Mouse (Mus musculus): Measurements from ENCODE around the gene Rbm4. TPM values are rescaled to one million over a fixed set of nuclear protein-coding genes. Genes with fewer than 3 reads are reported as not detected.

The Rbm4 gene
- polyA plus RNA-seq, 1 experiment = 72.7 TPM

- peak overlapping the region; percentile 95 for H3K27ac ChIP-seq (ENCODE audit: insufficient read depth, low read length)
Observed at GRCm38 (mm10) chr19:4810309-4810708, 16.6 kb upstream of the Rbm4 start.

DNA sequence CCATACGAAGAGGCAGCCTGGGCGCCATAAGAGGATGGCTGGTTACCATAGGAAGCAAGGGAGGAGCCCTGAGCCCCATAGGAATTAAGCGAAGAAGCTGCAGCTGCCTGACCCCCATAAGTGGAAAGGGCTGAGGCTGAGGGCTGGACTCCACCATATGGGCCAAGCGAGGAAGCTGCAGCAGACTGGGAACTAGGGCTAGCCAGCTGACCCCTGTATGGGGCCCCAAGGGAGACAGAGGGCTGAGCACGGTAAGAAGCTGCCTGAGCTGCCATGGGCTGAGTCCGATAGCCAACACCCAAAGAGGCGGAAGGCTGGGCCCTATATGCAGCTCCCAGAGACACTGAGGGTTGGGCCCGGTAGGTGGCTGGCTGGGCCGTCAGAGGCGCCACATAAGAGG is 9.6 kb upstream of the Rbm4 start:
- TF ChIP-seq CTCF (IDR thresholded peaks at IDR 0.05; ENCODE audit: low read depth, low read length) = no peak
- no peak for TF ChIP-seq EP300 (IDR thresholded peaks at IDR 0.05; ENCODE audit: insufficient read depth, low read depth, low read length)
- TF ChIP-seq POLR2A (IDR thresholded peaks at IDR 0.05; ENCODE audit: insufficient read depth, low read length) = no peak
- H3K4me1 ChIP-seq (ENCODE audit: control insufficient read depth, insufficient read depth, low read length) = peaks cover 3% of the 10 kb centered on the region
- no peak overlapping the region for H3K9ac ChIP-seq (ENCODE audit: low read depth, poor library complexity, severe bottlenecking)
- H3K27me3 ChIP-seq (ENCODE audit: control insufficient read depth, insufficient read depth, low read length, poor library complexity, severe bottlenecking) = no peaks in the 10 kb centered on the region
- H3K27ac ChIP-seq (ENCODE audit: insufficient read depth, low read length) = no peak overlapping the region
- H3K9me3 ChIP-seq (replicated peaks; ENCODE audit: control insufficient read depth, insufficient read depth, low read length, poor library complexity, severe bottlenecking) = no peaks in the 10 kb centered on the region
- no peak overlapping the region for H3K4me3 ChIP-seq (ENCODE audit: low read depth, low read length)
- peaks cover 51% of the 10 kb centered on the region for H3K36me3 ChIP-seq (ENCODE audit: control insufficient read depth, insufficient read depth, low read length, poor library complexity, severe bottlenecking)

More at GRCm38 (mm10) chr19:4810309-4810708, 16.6 kb upstream of the Rbm4 start:
- no peaks in the 10 kb centered on the region for H3K9me3 ChIP-seq (replicated peaks; ENCODE audit: control insufficient read depth, insufficient read depth, low read length, poor library complexity, severe bottlenecking)
- H3K4me1 ChIP-seq (ENCODE audit: control insufficient read depth, insufficient read depth, low read length) = no peaks in the 10 kb centered on the region
- peak overlapping the region; percentile 64 for H3K9ac ChIP-seq (ENCODE audit: low read depth, poor library complexity, severe bottlenecking)
- no peaks in the 10 kb centered on the region for H3K27me3 ChIP-seq (ENCODE audit: control insufficient read depth, insufficient read depth, low read length, poor library complexity, severe bottlenecking)
- H3K36me3 ChIP-seq (ENCODE audit: control insufficient read depth, insufficient read depth, low read length, poor library complexity, severe bottlenecking) = no peaks in the 10 kb centered on the region
- TF ChIP-seq EP300 (IDR thresholded peaks at IDR 0.05; ENCODE audit: insufficient read depth, low read depth, low read length) = peak; percentile 68
- TF ChIP-seq CTCF (IDR thresholded peaks at IDR 0.05; ENCODE audit: low read depth, low read length) = no peak
- peak overlapping the region; percentile 79 for H3K4me3 ChIP-seq (ENCODE audit: low read depth, low read length)

GRCm38 (mm10) chr19:4802691-4803091 is 9.0 kb upstream of the Rbm4 start:
- Histone ChIP-seq H3K36me3 (ENCODE audit: control insufficient read depth, insufficient read depth, low read length, poor library complexity, severe bottlenecking) (peaks cover 55% of the 10 kb centered on the region), H3K4me1 (ENCODE audit: control insufficient read depth, insufficient read depth, low read length) (peaks cover 3% of the 10 kb centered on the region), H3K27ac (ENCODE audit: insufficient read depth, low read length) (no peak overlapping the region), H3K27me3 (ENCODE audit: control insufficient read depth, insufficient read depth, low read length, poor library complexity, severe bottlenecking) (no peaks in the 10 kb centered on the region), H3K4me3 (ENCODE audit: low read depth, low read length) (no peak overlapping the region), H3K9me3 (replicated peaks; ENCODE audit: control insufficient read depth, insufficient read depth, low read length, poor library complexity, severe bottlenecking) (no peaks in the 10 kb centered on the region), H3K9ac (ENCODE audit: low read depth, poor library complexity, severe bottlenecking) (no peak overlapping the region)
- TF ChIP-seq CTCF (IDR thresholded peaks at IDR 0.05; ENCODE audit: low read depth, low read length) (no peak), POLR2A (IDR thresholded peaks at IDR 0.05; ENCODE audit: insufficient read depth, low read length) (no peak), EP300 (IDR thresholded peaks at IDR 0.05; ENCODE audit: insufficient read depth, low read depth, low read length) (no peak)

DNA sequence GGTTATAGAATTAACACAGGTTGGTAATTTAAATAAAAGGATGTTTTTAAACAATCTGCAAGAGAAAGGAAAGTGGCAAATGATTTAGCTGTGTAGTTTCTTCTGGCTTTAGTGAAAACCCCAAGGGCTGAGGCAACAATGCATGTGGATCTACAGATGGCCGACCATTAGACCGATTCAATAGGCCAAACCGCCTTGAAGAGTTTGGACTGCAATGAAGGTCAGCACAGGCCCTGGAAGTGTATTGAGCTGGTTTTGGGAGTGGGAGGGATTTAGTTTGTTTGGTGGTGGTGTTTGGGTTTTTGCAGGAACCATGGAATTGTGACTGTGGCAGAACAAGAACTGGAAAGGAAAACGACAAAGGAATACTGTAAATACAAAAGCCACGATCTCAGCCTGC is 5.4 kb upstream of the Rbm4 start:
- Histone ChIP-seq H3K36me3 (ENCODE audit: control insufficient read depth, insufficient read depth, low read length, poor library complexity, severe bottlenecking) (peaks cover 56% of the 10 kb centered on the region), H3K9ac (ENCODE audit: low read depth, poor library complexity, severe bottlenecking) (no peak overlapping the region), H3K4me3 (ENCODE audit: low read depth, low read length) (no peak overlapping the region), H3K4me1 (ENCODE audit: control insufficient read depth, insufficient read depth, low read length) (peaks cover 3% of the 10 kb centered on the region), H3K27ac (ENCODE audit: insufficient read depth, low read length) (peak overlapping the region; percentile 31; the same call in 1 of the 2 replicates), H3K9me3 (replicated peaks; ENCODE audit: control insufficient read depth, insufficient read depth, low read length, poor library complexity, severe bottlenecking) (no peaks in the 10 kb centered on the region), H3K27me3 (ENCODE audit: control insufficient read depth, insufficient read depth, low read length, poor library complexity, severe bottlenecking) (no peaks in the 10 kb centered on the region)
- no peak for TF ChIP-seq CTCF (IDR thresholded peaks at IDR 0.05; ENCODE audit: low read depth, low read length)
- TF ChIP-seq EP300 (IDR thresholded peaks at IDR 0.05; ENCODE audit: insufficient read depth, low read depth, low read length) = no peak
- no peak for TF ChIP-seq POLR2A (IDR thresholded peaks at IDR 0.05; ENCODE audit: insufficient read depth, low read length)

GRCm38 (mm10) chr19:4797846-4798245 is 4.1 kb upstream of the Rbm4 start:
- Histone ChIP-seq H3K9ac (ENCODE audit: low read depth, poor library complexity, severe bottlenecking) (no peak overlapping the region), H3K36me3 (ENCODE audit: control insufficient read depth, insufficient read depth, low read length, poor library complexity, severe bottlenecking) (peaks cover 48% of the 10 kb centered on the region), H3K4me1 (ENCODE audit: control insufficient read depth, insufficient read depth, low read length) (peaks cover 3% of the 10 kb centered on the region), H3K27me3 (ENCODE audit: control insufficient read depth, insufficient read depth, low read length, poor library complexity, severe bottlenecking) (no peaks in the 10 kb centered on the region), H3K4me3 (ENCODE audit: low read depth, low read length) (no peak overlapping the region), H3K27ac (ENCODE audit: insufficient read depth, low read length) (0 out of 2 replicates have a peak overlapping the region, but pooled peaks have one; percentile 31), H3K9me3 (replicated peaks; ENCODE audit: control insufficient read depth, insufficient read depth, low read length, poor library complexity, severe bottlenecking) (no peaks in the 10 kb centered on the region)
- no peak for TF ChIP-seq CTCF (IDR thresholded peaks at IDR 0.05; ENCODE audit: low read depth, low read length)
- TF ChIP-seq EP300 (IDR thresholded peaks at IDR 0.05; ENCODE audit: insufficient read depth, low read depth, low read length) = no peak
- TF ChIP-seq POLR2A (IDR thresholded peaks at IDR 0.05; ENCODE audit: insufficient read depth, low read length) = no peak

- H3K27ac ChIP-seq (ENCODE audit: insufficient read depth, low read length) = no peak overlapping the region
- TF ChIP-seq EP300 (IDR thresholded peaks at IDR 0.05; ENCODE audit: insufficient read depth, low read depth, low read length) (no peak), POLR2A (IDR thresholded peaks at IDR 0.05; ENCODE audit: insufficient read depth, low read length) (no peak), CTCF (IDR thresholded peaks at IDR 0.05; ENCODE audit: low read depth, low read length) (no peak)
- H3K9me3 ChIP-seq (replicated peaks; ENCODE audit: control insufficient read depth, insufficient read depth, low read length, poor library complexity, severe bottlenecking) = no peaks in the 10 kb centered on the region
- H3K27me3 ChIP-seq (ENCODE audit: control insufficient read depth, insufficient read depth, low read length, poor library complexity, severe bottlenecking) = no peaks in the 10 kb centered on the region
- H3K4me1 ChIP-seq (ENCODE audit: control insufficient read depth, insufficient read depth, low read length) = peaks cover 5% of the 10 kb centered on the region
- H3K4me3 ChIP-seq (ENCODE audit: low read depth, low read length) = no peak overlapping the region
- no peak overlapping the region for H3K9ac ChIP-seq (ENCODE audit: low read depth, poor library complexity, severe bottlenecking)
- peaks cover 44% of the 10 kb centered on the region for H3K36me3 ChIP-seq (ENCODE audit: control insufficient read depth, insufficient read depth, low read length, poor library complexity, severe bottlenecking)
Observed at GRCm38 (mm10) chr19:4795929-4796328, 2.2 kb upstream of the Rbm4 start.
